Mouse (Mus musculus) neural tube, embryonic 11.5 days (tissue): Measurements from ENCODE around the gene Ccdc28a. TPM values are rescaled to one million over a fixed set of nuclear protein-coding genes. Genes with fewer than 3 reads are reported as not detected.

Experiments used
- ATAC-seq: fragments of 200-750 bp; cut with Nextera tagmentation; 2 replicates; pipeline ENCODE4 v1.8.0; 2017; ENCODE audit warnings: moderate number of reproducible peaks, mild to moderate bottlenecking, moderate TSS enrichment, moderate library complexity; ENCODE audit not compliant: insufficient read depth, low FRiP score, low TSS enrichment
- DNase-seq: peaks from one replicate; pipeline ENCODE4 v3.0.0-alpha.2; 2015; ENCODE audit warnings: low spot score
- H3K27ac ChIP-seq: fragments of 300-500 bp; sonication (generic); 2 replicates; pipeline ENCODE4 v1.5.1; 2014; ENCODE audit warnings: low read depth, mild to moderate bottlenecking, low read length
- H3K27me3 ChIP-seq: fragments of 300-500 bp; sonication (generic); 2 replicates; pipeline ENCODE4 v1.6.1; 2014; ENCODE audit warnings: mild to moderate bottlenecking, low read length, mixed read lengths; ENCODE audit not compliant: control insufficient read depth, insufficient read depth
- H3K36me3 ChIP-seq: fragments of 300-500 bp; sonication (generic); 2 replicates; pipeline ENCODE4 v1.6.1; 2014; ENCODE audit warnings: mild to moderate bottlenecking, low read length, moderate library complexity, mixed read lengths; ENCODE audit not compliant: control insufficient read depth, insufficient read depth
- H3K4me1 ChIP-seq: fragments of 300-500 bp; sonication (generic); 2 replicates; pipeline ENCODE4 v1.6.1; 2014; ENCODE audit warnings: low read length, mixed read lengths; ENCODE audit not compliant: control insufficient read depth, insufficient read depth
- H3K4me2 ChIP-seq: fragments of 300-500 bp; sonication (generic); 2 replicates; pipeline ENCODE4 v1.6.1; 2014; ENCODE audit warnings: low read depth, mild to moderate bottlenecking, moderate library complexity
- H3K4me3 ChIP-seq: fragments of 300-500 bp; sonication (generic); 2 replicates; pipeline ENCODE4 v1.5.1; 2014; ENCODE audit warnings: low read depth, low read length
- H3K9ac ChIP-seq: fragments of 300-500 bp; sonication (generic); 2 replicates; pipeline ENCODE4 v1.6.1; 2014; ENCODE audit warnings: mild to moderate bottlenecking, low read length
- H3K9me3 ChIP-seq: fragments of 300-500 bp; sonication (generic); 2 replicates; pipeline ENCODE4 v1.6.1; 2016; ENCODE audit warnings: low read length; ENCODE audit not compliant: control insufficient read depth
- WGBS: fragments of 180-500 bp; shearing (Covaris S2); extraction: QIAGEN DNeasy Blood & Tissue Kit; methylation state at CpG from one replicate; pipeline ENCODE4 v1.1.7; 2014; 5-methylcytosine and 5-hydroxymethylcytosine counted together
- polyA plus RNA-seq: library from polyadenylated mRNA; unstranded; fragments of >200 nt; fragmentation: Nextera tagmentation; extraction: Ambion mirVana; gene quantifications from 2 replicates; pipeline ENCODE4 v1.2.1, GENCODE M21; 2014

Gene Ccdc28a
- polyA plus RNA-seq, result 7.4 and 7.7 TPM in 2 replicates

DNA sequence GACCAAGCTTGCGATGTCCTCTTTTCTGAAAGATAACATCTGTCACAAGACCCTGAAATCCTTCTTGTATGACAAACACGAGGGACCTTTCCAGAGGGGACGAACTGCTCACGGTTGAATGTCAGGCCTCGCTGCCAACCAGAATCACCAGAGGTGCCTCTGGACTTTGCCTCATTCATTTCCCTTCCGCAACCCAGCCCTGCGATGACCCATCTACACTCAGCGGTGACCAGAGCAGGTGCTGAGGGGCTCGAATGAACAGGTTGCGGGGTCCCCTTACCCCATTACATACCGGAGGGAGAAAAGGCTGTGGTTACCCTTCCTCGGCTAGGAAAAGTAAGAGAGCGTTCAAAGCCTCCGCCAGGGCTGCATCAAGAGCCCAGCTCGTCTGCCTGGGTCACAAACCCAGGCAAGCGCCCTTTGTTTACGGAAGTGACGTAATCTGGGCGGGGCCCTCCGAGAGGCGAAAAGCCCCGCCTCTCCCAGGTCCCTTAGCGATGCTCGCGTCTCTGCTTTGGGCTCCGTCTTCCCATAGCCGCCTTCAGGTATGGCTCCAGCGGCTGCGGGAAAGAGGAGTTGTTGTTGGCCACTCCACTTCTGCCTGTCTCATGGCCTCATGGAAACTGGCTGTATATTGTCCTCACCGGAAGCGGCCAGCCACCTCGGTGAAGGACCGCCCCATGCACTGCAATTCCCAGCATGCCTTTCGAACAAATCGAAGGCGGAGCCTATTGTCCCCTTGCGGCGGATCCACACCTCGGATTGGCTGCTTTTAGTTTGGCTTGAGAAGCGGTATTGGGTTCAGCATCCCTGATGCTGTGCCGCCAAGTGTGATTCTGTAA is at the start of gene Ccdc28a:
Ccdc28a (minus strand) TSS at position 439 of the 842 bp plus-strand sequence.
- Histone ChIP-seq H3K4me2 (peak within 1 kb of the TSS; percentile 46), H3K9me3 (no peaks in the 10 kb centered on the region), H3K27me3 (no peaks in the 10 kb centered on the region), H3K9ac (peak within 1 kb of the TSS; percentile 48), H3K36me3 (no peaks in the 10 kb centered on the region), H3K4me1 (no peaks in the 10 kb centered on the region), H3K4me3 (peak within 1 kb of the TSS; percentile 54), H3K27ac (no peak within 1 kb of the TSS)
- ATAC-seq, result peak; percentile 99
- peak; percentile 94 for DNase-seq
- 1% methylated on average over 41 of the region's 41 CpGs for WGBS

DNA sequence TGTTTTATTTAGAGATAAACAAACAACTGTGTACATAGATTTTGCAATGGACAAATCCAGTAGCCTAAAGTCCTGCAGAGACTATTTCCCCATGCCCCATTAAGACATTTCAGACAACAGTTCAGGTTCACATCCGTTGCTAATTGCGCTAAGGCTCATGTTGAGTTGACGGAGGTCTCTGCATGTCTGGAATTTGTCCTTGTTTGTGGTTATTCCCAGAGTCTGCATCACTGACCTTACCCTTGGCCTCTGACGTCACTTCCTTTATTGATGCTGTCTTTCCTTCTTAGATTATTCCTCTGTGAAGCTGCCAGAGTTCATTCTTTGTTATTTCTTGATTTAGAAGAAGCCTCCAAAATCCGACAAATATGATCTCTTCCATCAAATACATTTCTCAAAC is 49.2 kb upstream of the Ccdc28a start:
- Histone ChIP-seq H3K4me2 (no peak overlapping the region), H3K36me3 (no peaks in the 10 kb centered on the region), H3K9ac (no peak overlapping the region), H3K4me3 (no peak overlapping the region), H3K27me3 (no peaks in the 10 kb centered on the region), H3K27ac (no peak overlapping the region), H3K4me1 (no peaks in the 10 kb centered on the region), H3K9me3 (no peaks in the 10 kb centered on the region)
- DNase-seq (no peak), ATAC-seq (no peak)
- WGBS, result 91% methylated on average over 5 of the region's 5 CpGs

DNA sequence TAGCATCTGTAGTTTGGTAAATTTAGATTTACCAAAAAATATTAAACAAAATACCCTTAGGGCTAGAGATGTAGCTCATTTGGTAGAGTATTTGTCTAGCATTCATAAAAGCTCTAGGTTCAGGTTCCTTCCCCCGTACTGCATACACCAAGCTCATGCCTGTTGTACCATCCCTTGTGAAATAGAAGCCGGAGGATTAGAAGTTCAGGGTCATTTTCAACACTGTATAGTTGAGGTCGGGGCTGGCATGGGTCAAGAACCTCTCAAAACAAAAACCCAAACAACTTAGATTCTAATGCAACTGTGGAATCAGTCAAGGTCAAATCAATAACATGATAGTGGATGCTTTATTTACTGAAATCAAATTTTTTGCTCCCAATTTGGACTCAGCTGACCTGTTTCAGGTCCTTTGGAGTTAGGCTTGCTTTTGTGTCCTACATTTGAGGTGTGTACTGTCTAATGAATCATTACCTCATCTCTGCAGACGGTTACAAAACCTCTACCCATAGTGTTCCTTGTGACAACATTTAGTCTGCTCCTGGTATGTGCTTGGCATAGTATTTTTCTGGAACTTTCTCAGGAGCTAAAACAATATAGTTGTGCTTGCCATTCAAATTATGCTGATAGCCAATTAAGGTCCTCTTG is 41.4 kb upstream of the Ccdc28a start:
- Histone ChIP-seq H3K27me3 (no peaks in the 10 kb centered on the region), H3K4me2 (no peak overlapping the region), H3K36me3 (no peaks in the 10 kb centered on the region), H3K27ac (no peak overlapping the region), H3K9ac (no peak overlapping the region), H3K4me1 (no peaks in the 10 kb centered on the region), H3K4me3 (no peak overlapping the region), H3K9me3 (no peaks in the 10 kb centered on the region)
- DNase-seq (no peak), ATAC-seq (no peak)
- WGBS, result 83% methylated on average over 4 of the region's 4 CpGs

DNA sequence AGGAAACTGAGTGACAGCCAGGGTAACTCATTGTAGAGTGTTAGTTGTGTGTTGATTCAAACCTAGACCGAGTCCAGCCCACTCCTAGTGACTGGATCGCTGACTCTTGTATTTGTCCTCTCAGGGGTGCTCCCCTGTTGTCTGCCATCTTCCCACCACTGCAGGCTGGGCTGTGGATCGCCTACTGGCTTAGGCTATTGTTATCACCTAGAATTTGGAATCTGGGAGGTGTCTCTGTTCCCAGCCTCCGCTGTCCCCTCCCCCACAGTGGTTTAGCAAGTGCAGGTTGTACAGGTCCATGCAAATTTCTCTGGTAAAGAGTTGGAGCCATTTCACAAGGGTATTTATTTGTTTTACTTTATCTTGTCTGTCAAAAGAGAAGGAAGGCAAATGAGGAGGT is 16.5 kb upstream of the Ccdc28a start:
- 76% methylated on average over 4 of the region's 4 CpGs for WGBS
- H3K4me2 ChIP-seq, result no peak overlapping the region
- no peak overlapping the region for H3K27ac ChIP-seq
- H3K4me1 ChIP-seq, result no peaks in the 10 kb centered on the region
- DNase-seq (no peak), ATAC-seq (no peak)
- H3K9ac ChIP-seq, result no peak overlapping the region
- no peaks in the 10 kb centered on the region for H3K9me3 ChIP-seq
- H3K36me3 ChIP-seq, result no peaks in the 10 kb centered on the region
- no peaks in the 10 kb centered on the region for H3K27me3 ChIP-seq
- H3K4me3 ChIP-seq, result no peak overlapping the region

DNA sequence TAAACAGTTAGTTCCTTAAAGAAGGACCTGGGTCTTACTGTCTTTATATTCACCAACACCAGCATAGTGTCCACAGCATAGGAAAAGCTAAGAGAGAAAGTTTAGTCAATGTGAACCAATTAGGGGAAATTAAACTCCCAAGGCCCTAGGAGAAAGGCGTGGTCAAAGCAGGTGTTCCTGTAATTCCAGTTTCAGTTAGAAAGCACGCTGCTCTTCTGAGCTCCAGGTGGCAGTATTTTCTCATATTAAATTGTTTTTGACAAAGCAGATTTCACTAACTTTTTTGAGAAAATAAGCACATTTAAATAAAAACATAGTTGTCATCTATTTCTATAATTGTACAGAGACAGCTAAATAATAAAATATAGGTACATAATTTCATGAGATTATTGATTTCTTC is 8.8 kb upstream of the Ccdc28a start:
- Histone ChIP-seq H3K27me3 (no peaks in the 10 kb centered on the region), H3K4me2 (no peak overlapping the region), H3K9me3 (no peaks in the 10 kb centered on the region), H3K4me1 (no peaks in the 10 kb centered on the region), H3K36me3 (no peaks in the 10 kb centered on the region), H3K9ac (no peak overlapping the region), H3K4me3 (no peak overlapping the region), H3K27ac (no peak overlapping the region)
- ATAC-seq (no peak), DNase-seq (no peak)
- WGBS, result 74% methylated on average over 2 of the region's 2 CpGs

DNA sequence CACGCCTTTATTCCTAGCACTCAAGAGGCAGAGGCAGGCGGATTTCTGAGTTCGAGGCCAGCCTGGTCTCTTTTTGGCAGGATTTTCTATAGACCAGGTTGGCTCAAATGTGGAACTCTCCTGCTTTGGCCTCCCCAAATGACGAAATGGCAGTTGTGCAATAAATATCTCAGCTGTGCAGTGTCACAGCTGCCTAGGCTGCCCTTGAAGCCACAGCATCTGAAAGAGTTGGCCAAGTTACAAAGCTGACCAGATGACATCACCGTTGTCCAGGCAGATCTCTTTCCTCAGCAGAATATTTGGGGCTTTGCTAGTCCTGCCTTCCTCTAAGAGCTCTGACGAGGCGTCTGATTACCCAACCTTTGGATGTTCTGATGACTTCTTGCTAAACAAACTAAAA is 2.4 kb upstream of the Ccdc28a start:
- Histone ChIP-seq H3K9me3 (no peaks in the 10 kb centered on the region), H3K9ac (no peak overlapping the region), H3K4me3 (no peak overlapping the region), H3K4me1 (no peaks in the 10 kb centered on the region), H3K27me3 (no peaks in the 10 kb centered on the region), H3K36me3 (no peaks in the 10 kb centered on the region), H3K27ac (no peak overlapping the region), H3K4me2 (no peak overlapping the region)
- WGBS, result 89% methylated on average over 7 of the region's 7 CpGs
- ATAC-seq, result no peak
- DNase-seq, result no peak

DNA sequence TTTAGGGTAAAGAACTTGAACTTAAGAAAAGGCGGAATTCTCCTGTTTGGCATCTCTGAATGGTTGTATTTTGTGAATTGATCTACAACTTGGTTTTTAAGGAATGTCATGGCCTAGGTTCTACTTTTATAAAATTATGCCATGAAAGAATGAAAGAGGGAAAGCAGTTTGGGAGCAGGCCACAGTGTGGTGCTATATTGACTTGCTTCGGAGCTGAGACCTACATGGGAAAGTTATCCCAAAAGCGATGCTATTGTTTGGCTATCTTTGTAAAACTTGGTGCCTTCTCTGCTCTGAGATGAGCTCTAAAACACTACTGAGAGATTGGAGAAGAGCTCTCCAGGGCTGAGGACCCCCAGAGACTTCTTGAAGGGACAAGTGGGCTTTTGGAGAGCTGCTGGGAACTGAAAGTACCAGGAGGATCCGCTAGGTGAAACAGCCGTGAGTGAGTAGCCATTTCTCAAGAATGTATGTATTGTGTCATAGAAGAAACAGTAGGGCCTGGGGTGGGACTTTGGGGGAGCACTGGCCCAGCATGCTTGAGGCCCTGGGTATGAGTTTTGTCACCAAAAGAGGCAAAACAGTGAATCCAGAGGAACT is 1.6 kb upstream of the Ccdc28a start:
- Histone ChIP-seq H3K4me3 (no peak overlapping the region), H3K27ac (no peak overlapping the region), H3K9ac (no peak overlapping the region), H3K9me3 (no peaks in the 10 kb centered on the region), H3K27me3 (no peaks in the 10 kb centered on the region), H3K36me3 (no peaks in the 10 kb centered on the region), H3K4me1 (no peaks in the 10 kb centered on the region), H3K4me2 (no peak overlapping the region)
- WGBS, result 84% methylated on average over 5 of the region's 5 CpGs
- DNase-seq (no peak), ATAC-seq (no peak)

DNA sequence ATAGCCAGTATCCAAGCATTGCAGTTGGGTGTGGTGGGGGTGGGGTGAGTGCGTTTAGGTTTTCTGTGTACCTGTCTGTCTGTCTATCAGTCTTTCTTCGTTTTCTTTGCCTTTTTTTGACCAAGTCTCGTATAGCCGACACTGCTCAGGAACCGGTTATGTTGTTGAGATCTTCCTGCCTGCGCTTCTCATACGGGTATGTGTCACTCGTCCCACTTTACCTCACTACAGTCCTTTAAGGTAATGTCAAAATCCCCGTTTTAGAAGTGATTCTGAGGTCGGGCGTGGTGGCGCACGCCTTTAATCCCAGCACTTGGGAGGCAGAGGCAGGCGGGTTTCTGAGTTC is 577 bp upstream of the Ccdc28a start:
- Histone ChIP-seq H3K4me3 (peak overlapping the region; percentile 54), H3K4me2 (peak overlapping the region; percentile 46), H3K9me3 (no peaks in the 10 kb centered on the region), H3K27ac (no peak overlapping the region), H3K27me3 (no peaks in the 10 kb centered on the region), H3K4me1 (no peaks in the 10 kb centered on the region), H3K9ac (peak overlapping the region; percentile 48), H3K36me3 (no peaks in the 10 kb centered on the region)
- WGBS, result 13% methylated on average over 14 of the region's 14 CpGs
- DNase-seq (no peak), ATAC-seq (no peak; the same call in 1 of the 2 replicates)
